ENCODE assay signal across 8 mouse cellular contexts in the genomic region with DNA sequence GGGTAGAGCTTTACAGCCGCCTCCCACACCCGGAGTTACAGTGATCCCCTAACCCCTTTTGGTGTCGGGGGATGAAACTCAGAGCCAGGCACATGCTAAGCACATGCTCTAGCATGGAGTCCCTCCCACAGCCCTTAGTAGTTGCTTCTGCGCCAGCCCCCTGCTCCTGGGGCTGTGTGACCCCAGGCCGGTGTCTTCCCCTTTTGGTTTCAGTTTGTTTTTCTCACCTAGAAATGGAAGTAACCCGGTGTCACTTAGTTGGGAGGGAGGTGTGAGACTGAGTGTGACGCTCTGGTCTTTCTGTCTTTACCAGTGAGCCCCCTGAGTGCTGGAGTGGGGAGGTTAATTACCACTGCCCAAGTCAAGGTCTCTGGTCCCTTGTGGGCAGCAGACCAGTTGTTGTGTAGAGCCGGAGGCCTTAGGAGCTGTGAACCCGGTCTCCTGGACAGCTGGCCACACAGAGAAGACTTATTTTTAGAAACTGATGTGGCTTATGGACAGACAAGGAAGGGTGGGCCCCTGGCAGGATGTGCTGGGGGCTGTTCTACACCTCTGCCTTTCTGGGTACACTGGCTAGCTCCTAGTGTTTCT. TPM values are rescaled to one million over a fixed set of nuclear protein-coding genes. Genes with fewer than 3 reads are reported as not detected.
DNase-seq lines count a peak whose midpoint lies in the region; ATAC-seq and TF ChIP-seq lines count a peak whose summit lies in the region.

No protein-coding gene starts in this region.

- H3K4me1 ChIP-seq in kidney, adult 2 months (ENCODE audit: control insufficient read depth, insufficient read depth, low read length), result no peaks in the 10 kb centered on the region
- H3K4me1 ChIP-seq in limb, embryonic 15.5 days, result peaks cover 42% of the 10 kb centered on the region

- H3K27ac ChIP-seq in kidney, adult 2 months (ENCODE audit: insufficient read depth, low read depth, low read length), result peak overlapping the region; percentile 76
- peak overlapping the region; percentile 68; the same call in 1 of the 2 replicates for H3K27ac ChIP-seq in limb, embryonic 15.5 days

- peak overlapping the region; percentile 71 for H3K4me3 ChIP-seq in kidney, adult 2 months (ENCODE audit: insufficient read depth, low read depth, low read length)
- peak overlapping the region; percentile 56 for H3K4me3 ChIP-seq in limb, embryonic 15.5 days
- peak overlapping the region; percentile 84 for H3K4me3 ChIP-seq in myocyte

- H3K27me3 ChIP-seq in kidney, adult 2 months (replicated peaks; ENCODE audit: control insufficient read depth, insufficient read depth, low read length), result no peaks in the 10 kb centered on the region
- H3K27me3 ChIP-seq in limb, embryonic 15.5 days, result no peaks in the 10 kb centered on the region
- H3K27me3 ChIP-seq in myocyte (ENCODE audit: control insufficient read depth, insufficient read depth, insufficient read length), result no peaks in the 10 kb centered on the region

- DNase-seq in kidney, adult 2 months, result peak; percentile 57
- DNase-seq in kidney, adult 9 months, result no peak
- peak; percentile 48 for DNase-seq in heart, postnatal 25 days (ENCODE audit: low spot score)
- DNase-seq in urinary bladder, postnatal 25 days (ENCODE audit: low spot score), result no peak
- no peak for DNase-seq in layer of hippocampus, adult 8-10 months (ENCODE audit: low spot score in 2 of 2)

- H3K9me3 ChIP-seq in limb, embryonic 15.5 days, result no peaks in the 10 kb centered on the region

- peak overlapping the region; percentile 52 for H3K9ac ChIP-seq in limb, embryonic 15.5 days

- H3K36me3 ChIP-seq in kidney, adult 2 months (ENCODE audit: control insufficient read depth, insufficient read depth, low read length), result no peaks in the 10 kb centered on the region
- H3K36me3 ChIP-seq in limb, embryonic 15.5 days, result peaks cover 3% of the 10 kb centered on the region; the same call in 1 of the 2 replicates
- H3K36me3 ChIP-seq in myocyte (ENCODE audit: control insufficient read depth, insufficient read depth), result no peaks in the 10 kb centered on the region

- no peak for TF ChIP-seq POLR2A in kidney, adult 2 months (IDR thresholded peaks at IDR 0.05; ENCODE audit: low read depth, low read length)
- peak; percentile 49 for TF ChIP-seq POLR2A in myocyte (IDR thresholded peaks at IDR 0.05; ENCODE audit: insufficient read length, low read depth)

- WGBS in kidney, adult 2 months, result 51% methylated on average over 9 of the region's 9 CpGs
- WGBS in limb, embryonic 15.5 days, result 21% methylated on average over 9 of the region's 9 CpGs

- TF ChIP-seq CTCF in kidney, adult 2 months (conservative IDR thresholded peaks at IDR 0.05; ENCODE audit: insufficient read depth, insufficient read length, low read depth, low read length), result no peak

- ATAC-seq in erythroblast, adult 5-6 weeks (replicated peaks; ENCODE audit: low FRiP score, poor library complexity, severe bottlenecking), result 0 out of 2 replicates have a peak, but pooled peaks have one; percentile 8
- no peak for ATAC-seq in limb, embryonic 15.5 days (ENCODE audit: insufficient number of reproducible peaks, low FRiP score, low TSS enrichment, low read depth)

- H3K79me2 ChIP-seq in myocyte (ENCODE audit: control insufficient read depth, insufficient read depth), result peaks cover 27% of the 10 kb centered on the region

- intact Hi-C loops in heart, postnatal 25 days (cut with DNase I), result no loop called here

- peak overlapping the region; percentile 13 for H3ac ChIP-seq in myocyte (ENCODE audit: control insufficient read depth, insufficient read length)

- H3K4me2 ChIP-seq in limb, embryonic 15.5 days, result peak overlapping the region; percentile 66
- H3K4me2 ChIP-seq in myocyte (ENCODE audit: low read depth), result peak overlapping the region; percentile 90

TF ChIP-seq in myocyte, 11 proteins besides CTCF, POLR2A, EP300 and RAD21:
- no peak for TF ChIP-seq E2F4 (IDR thresholded peaks at IDR 0.05; ENCODE audit: insufficient read depth)
- peak; percentile 43 to 86 (median 84) for TF ChIP-seq MYOG (IDR thresholded peaks at IDR 0.05; ENCODE audit: control insufficient read depth in 1 of 3, insufficient read depth in 1 of 3, insufficient read length in 2 of 3, low read depth in 2 of 3)
- no peak for TF ChIP-seq TCF3 (IDR thresholded peaks at IDR 0.05; ENCODE audit: insufficient read length, low read depth)
- no peak for TF ChIP-seq MAX (IDR thresholded peaks at IDR 0.05; ENCODE audit: low read depth)
- no peak for TF ChIP-seq USF1 (IDR thresholded peaks at IDR 0.05; ENCODE audit: low read depth)
- no peak for TF ChIP-seq SRF (IDR thresholded peaks at IDR 0.05; ENCODE audit: control insufficient read depth, insufficient read length, low read depth)
- no peak for TF ChIP-seq CEBPB (IDR thresholded peaks at IDR 0.05; ENCODE audit: insufficient read depth, poor library complexity, severe bottlenecking)
- peak in 2 of 3 experiments; percentile 53 to 77 for TF ChIP-seq MYOD1 (IDR thresholded peaks at IDR 0.05; ENCODE audit: control insufficient read depth in 1 of 3, insufficient read length in 2 of 3, low read depth in 2 of 3)
- peak; percentile 47 for TF ChIP-seq TCF12 (IDR thresholded peaks at IDR 0.05; ENCODE audit: insufficient read depth, poor library complexity, severe bottlenecking)
- no peak for TF ChIP-seq POLR2AphosphoS2 (IDR thresholded peaks at IDR 0.05; ENCODE audit: insufficient read length, low read depth)
- no peak for TF ChIP-seq REST (IDR thresholded peaks at IDR 0.05; ENCODE audit: insufficient read depth, insufficient read length)

RNA-seq across cellular contexts. Expression of a gene that starts 0.9 kb away (rescaled TPM):
- polyA plus RNA-seq in kidney, adult 2 months (2012; rRNA removed), result 7.0 and 7.2 TPM in 2 replicates
- total RNA-seq in erythroblast, adult 5-6 weeks (2015; ENCODE audit: low replicate concordance), result 8.8 and 9.4 TPM in 2 replicates
- 3.8 and 4.9 TPM in 2 replicates for total RNA-seq in erythroblast, adult 5-6 weeks (2017; ENCODE audit: low replicate concordance)
- total RNA-seq in heart, postnatal 25 days (2021), result 10 to 100 TPM; 17.7 to 21.4 TPM
- 33.8 and 44.2 TPM in 2 replicates for polyA plus RNA-seq in limb, embryonic 15.5 days (2015; fragmentation: Nextera tagmentation; extraction: Ambion mirVana)
- polyA plus RNA-seq in myocyte (2012; fragmentation: generic; extraction: Trizol), result 75.4 TPM
- total RNA-seq in layer of hippocampus, adult 8-10 months (2022), result 10 to 100 TPM; 36.1 to 48.6 (median 40.3) TPM

RNA-seq across cellular contexts. Expression of a gene that starts 11.7 kb away (rescaled TPM):
- 21.1 and 23.6 TPM in 2 replicates for polyA plus RNA-seq in kidney, adult 2 months (2012; rRNA removed)
- 0.77 and 3.3 TPM in 2 replicates for total RNA-seq in erythroblast, adult 5-6 weeks (2015; ENCODE audit: low replicate concordance)
- total RNA-seq in erythroblast, adult 5-6 weeks (2017; ENCODE audit: low replicate concordance), result 2.1 and 2.5 TPM in 2 replicates
- 100 to 1,000 TPM; 104 to 110 TPM for total RNA-seq in heart, postnatal 25 days (2021)
- 24.7 and 27.1 TPM in 2 replicates for polyA plus RNA-seq in limb, embryonic 15.5 days (2015; fragmentation: Nextera tagmentation; extraction: Ambion mirVana)
- 48.7 TPM for polyA plus RNA-seq in myocyte (2012; fragmentation: generic; extraction: Trizol)
- total RNA-seq in layer of hippocampus, adult 8-10 months (2022), result 100 to 1,000 TPM; 110 to 144 (median 116) TPM

RNA-seq across cellular contexts. Expression of a gene that starts 12.3 kb away (rescaled TPM):
- not detected in 2 replicates for polyA plus RNA-seq in kidney, adult 2 months (2012; rRNA removed)
- total RNA-seq in erythroblast, adult 5-6 weeks (2015; ENCODE audit: low replicate concordance), result not detected in 2 replicates
- total RNA-seq in erythroblast, adult 5-6 weeks (2017; ENCODE audit: low replicate concordance), result not detected in 2 replicates
- not detected for total RNA-seq in heart, postnatal 25 days (2021)
- not detected in 2 replicates for polyA plus RNA-seq in limb, embryonic 15.5 days (2015; fragmentation: Nextera tagmentation; extraction: Ambion mirVana)
- 0.04 TPM for polyA plus RNA-seq in myocyte (2012; fragmentation: generic; extraction: Trizol)
- total RNA-seq in layer of hippocampus, adult 8-10 months (2022), result under 1 TPM; 0.23 to 0.74 (median 0.40) TPM

RNA-seq across cellular contexts. Expression of a gene that starts 13.2 kb away (rescaled TPM):
- polyA plus RNA-seq in kidney, adult 2 months (2012; rRNA removed), result 0.14 TPM in 1 of 2 replicates, not detected in the other
- not detected in 2 replicates for total RNA-seq in erythroblast, adult 5-6 weeks (2015; ENCODE audit: low replicate concordance)
- 1.9 TPM in 1 of 2 replicates, not detected in the other for total RNA-seq in erythroblast, adult 5-6 weeks (2017; ENCODE audit: low replicate concordance)
- total RNA-seq in heart, postnatal 25 days (2021), result not detected
- polyA plus RNA-seq in limb, embryonic 15.5 days (2015; fragmentation: Nextera tagmentation; extraction: Ambion mirVana), result 0.12 and 0.82 TPM in 2 replicates
- polyA plus RNA-seq in myocyte (2012; fragmentation: generic; extraction: Trizol), result 0.10 TPM
- 1 to 10 TPM; 4.0 to 5.2 (median 4.5) TPM for total RNA-seq in layer of hippocampus, adult 8-10 months (2022)

RNA-seq across cellular contexts. Expression of a gene that starts 17.2 kb away (rescaled TPM):
- 120 and 138 TPM in 2 replicates for polyA plus RNA-seq in kidney, adult 2 months (2012; rRNA removed)
- 26.9 and 41.0 TPM in 2 replicates for total RNA-seq in erythroblast, adult 5-6 weeks (2015; ENCODE audit: low replicate concordance)
- 8.6 and 18.2 TPM in 2 replicates for total RNA-seq in erythroblast, adult 5-6 weeks (2017; ENCODE audit: low replicate concordance)
- 10 to 100 TPM; 18.6 to 23.3 TPM for total RNA-seq in heart, postnatal 25 days (2021)
- 114 and 117 TPM in 2 replicates for polyA plus RNA-seq in limb, embryonic 15.5 days (2015; fragmentation: Nextera tagmentation; extraction: Ambion mirVana)
- 47.5 TPM for polyA plus RNA-seq in myocyte (2012; fragmentation: generic; extraction: Trizol)
- total RNA-seq in layer of hippocampus, adult 8-10 months (2022), result 10 to 100 TPM; 73.1 to 87.1 (median 74.8) TPM

Comparison
In these comparisons a context has a peak if more than half of its experiments do, and no peak if none do; other contexts are left out.
1. DNase-seq: peak in kidney, adult 2 months (single experiment) and heart, postnatal 25 days (single experiment); none in kidney, adult 9 months (single experiment), urinary bladder, postnatal 25 days (single experiment) and layer of hippocampus, adult 8-10 months (0 of 2).
2. RNA of a gene that starts 11.7 kb away (total RNA-seq): 110 to 144 TPM in layer of hippocampus, adult 8-10 months and 104 to 110 TPM in heart, postnatal 25 days; 0.77 to 3.3 TPM in erythroblast, adult 5-6 weeks; every median in the first group is over 10 times any median in the second.
3. Peak in every context shown above with its lines, with median percentiles within 50 percentile points of each other: H3K4me3 ChIP-seq.